Mouse (Mus musculus) MEL-GATA-1-ER (cell line): Measurements from ENCODE around the gene Colgalt2.

Experiments used
- DNase-seq: peaks from one replicate; pipeline ENCODE4 v3.0.0-alpha.2; 2012; ENCODE audit warnings: low read depth; ENCODE audit errors: extremely low read depth

Colgalt2 gene

GRCm38 (mm10) chr1:152531498-152531897 is 131.9 kb downstream of the Colgalt2 start:
- DNase-seq: no peak

- no peak for DNase-seq
Measured at GRCm38 (mm10) chr1:152534531-152534930, 134.9 kb downstream of the Colgalt2 start.

- DNase-seq: no peak
Measured at GRCm38 (mm10) chr1:152536416-152537018, 136.9 kb downstream of the Colgalt2 start.

GRCm38 (mm10) chr1:152537186-152537585 is 137.6 kb downstream of the Colgalt2 start:
- no peak for DNase-seq

GRCm38 (mm10) chr1:152538817-152539216 is 139.2 kb downstream of the Colgalt2 start:
- no peak for DNase-seq

GRCm38 (mm10) chr1:152540304-152540887 is 140.8 kb downstream of the Colgalt2 start:
- no peak for DNase-seq

GRCm38 (mm10) chr1:152542747-152543378 is 143.2 kb downstream of the Colgalt2 start:
- DNase-seq: no peak

GRCm38 (mm10) chr1:152543449-152544159 is 144.0 kb downstream of the Colgalt2 start:
- no peak for DNase-seq

- DNase-seq: no peak
Measured at GRCm38 (mm10) chr1:152549061-152549738, 149.6 kb downstream of the Colgalt2 start.

- DNase-seq: no peak
Measured at GRCm38 (mm10) chr1:152550544-152550943, 150.9 kb downstream of the Colgalt2 start.

GRCm38 (mm10) chr1:152550973-152551372 is 151.3 kb downstream of the Colgalt2 start:
- DNase-seq: no peak

- DNase-seq: no peak
Measured at GRCm38 (mm10) chr1:152553912-152554547, 154.4 kb downstream of the Colgalt2 start.

- no peak for DNase-seq
Measured at GRCm38 (mm10) chr1:152555944-152556573, 156.4 kb downstream of the Colgalt2 start.

GRCm38 (mm10) chr1:152556576-152557281 is 157.1 kb downstream of the Colgalt2 start:
- no peak for DNase-seq
